ENCODE assay signal across 10 mouse cellular contexts in genomic region chr2:181706668-181707067, GRCm38 (mm10). TPM values are rescaled to one million over a fixed set of nuclear protein-coding genes. Genes with fewer than 3 reads are reported as not detected.
DNase-seq lines count a peak whose midpoint lies in the region; ATAC-seq and TF ChIP-seq lines count a peak whose summit lies in the region.
"Had no signal": no experiment of that assay in that cellular context is flagged by ENCODE, and none has a peak within 500 bp of the region (broad histone marks: within the 10 kb centered on the region; RNA-seq: fewer than 3 reads in every experiment).

No protein-coding gene starts in this region.

- DNase-seq in cerebellum, adult 2 months, result no peak
- DNase-seq in cerebellum, adult 9-11 months, result no peak
- DNase-seq in left cerebral cortex, adult 2 months (ENCODE audit: extremely low spot score in 1 of 2, low spot score in 2 of 2), result no peak
- no peak for DNase-seq in left cerebral cortex, postnatal 10 days (ENCODE audit: extremely low spot score in 1 of 2, low spot score in 2 of 2)
- DNase-seq in adipocyte (ENCODE audit: low spot score), result peak; percentile 56
- DNase-seq in natural killer cell, adult 2 months (ENCODE audit: low spot score in 2 of 2), result peak; percentile 18 to 53
- no peak for DNase-seq in cerebellum, postnatal 14 days
- DNase-seq: gastrocnemius, postnatal 10 days had no signal

- H3K4me2 ChIP-seq in neural tube, embryonic 15.5 days, result no peak overlapping the region

- H3K27me3 ChIP-seq in cerebellum, adult 2 months (ENCODE audit: control insufficient read depth, insufficient read depth, low read length), result no peaks in the 10 kb centered on the region
- H3K27me3 ChIP-seq in neural tube, embryonic 15.5 days (replicated peaks), result 0 out of 2 replicates have a peak, but pooled peaks cover 2% of the 10 kb centered on the region

- no peak overlapping the region for H3K4me3 ChIP-seq in cerebellum, adult 2 months (replicated peaks; ENCODE audit: insufficient read depth, low read depth, low read length)
- H3K4me3 ChIP-seq in left cerebral cortex, adult 2 months, result no peak overlapping the region
- no peak overlapping the region for H3K4me3 ChIP-seq in neural tube, embryonic 15.5 days (replicated peaks)

- no peaks in the 10 kb centered on the region for H3K4me1 ChIP-seq in cerebellum, adult 2 months (ENCODE audit: control insufficient read depth, insufficient read depth, low read length)
- no peaks in the 10 kb centered on the region for H3K4me1 ChIP-seq in neural tube, embryonic 15.5 days

- WGBS in cerebellum, adult 2 months, result 39% methylated on average over 4 of the region's 4 CpGs
- 34% methylated on average over 4 of the region's 4 CpGs for WGBS in neural tube, embryonic 15.5 days

- H3K9ac ChIP-seq in neural tube, embryonic 15.5 days (replicated peaks), result no peak overlapping the region

- H3K36me3 ChIP-seq in neural tube, embryonic 15.5 days, result no peaks in the 10 kb centered on the region

- TF ChIP-seq CTCF in cerebellum, adult 2 months (IDR thresholded peaks at IDR 0.05; ENCODE audit: borderline replicate concordance, insufficient read depth, low read depth, low read length), result peak; percentile 27; the same call in 1 of the 2 replicates
- peak; percentile 70 for TF ChIP-seq CTCF in left cerebral cortex, adult 2 months (IDR thresholded peaks at IDR 0.05)

- intact Hi-C loops in left cerebral cortex, adult 2 months (cut with DNase I), result loop anchor here (5.0 kb wide), 1 partner anchor 49 kb away; the partner anchor contains the start of gene Gm29797
- intact Hi-C loops in left cerebral cortex, postnatal 10 days (cut with DNase I), result no loop called here

- H3K27ac ChIP-seq in cerebellum, adult 2 months (ENCODE audit: insufficient read depth, low read length), result no peak overlapping the region
- H3K27ac ChIP-seq in left cerebral cortex, adult 2 months, result no peak overlapping the region
- no peak overlapping the region for H3K27ac ChIP-seq in neural tube, embryonic 15.5 days (replicated peaks)

- H3K9me3 ChIP-seq in neural tube, embryonic 15.5 days (replicated peaks), result no peaks in the 10 kb centered on the region

- no peak for TF ChIP-seq POLR2A in cerebellum, adult 2 months (IDR thresholded peaks at IDR 0.05; ENCODE audit: borderline replicate concordance, insufficient read depth, low read length)

- ATAC-seq in neural tube, embryonic 15.5 days (ENCODE audit: low FRiP score), result no peak

RNA-seq across cellular contexts. Expression of gene Oprl1, which starts 8.1 kb away (rescaled TPM):
- 28.6 and 35.1 TPM in 2 replicates for polyA plus RNA-seq in cerebellum, adult 2 months (2012; rRNA removed)
- 10 to 100 TPM; 48.7 to 53.2 TPM for total RNA-seq in left cerebral cortex, adult 2 months (2021)
- 10 to 100 TPM; 75.4 to 82.2 TPM for total RNA-seq in left cerebral cortex, postnatal 10 days (2021)
- polyA plus RNA-seq in neural tube, embryonic 15.5 days (2015; fragmentation: Nextera tagmentation; extraction: Ambion mirVana), result 72.5 and 87.0 TPM in 2 replicates
- total RNA-seq: gastrocnemius, postnatal 10 days had no signal

RNA-seq across cellular contexts. Expression of gene Lkaaear1, which starts 8.4 kb away (rescaled TPM):
- not detected in 2 replicates for polyA plus RNA-seq in cerebellum, adult 2 months (2012; rRNA removed)
- total RNA-seq in left cerebral cortex, adult 2 months (2021), result not detected
- total RNA-seq in left cerebral cortex, postnatal 10 days (2021), result not detected
- not detected in 2 replicates for polyA plus RNA-seq in neural tube, embryonic 15.5 days (2015; fragmentation: Nextera tagmentation; extraction: Ambion mirVana)
- total RNA-seq: gastrocnemius, postnatal 10 days; left cerebral cortex, postnatal 14 days had no signal

RNA-seq across cellular contexts. Expression of gene Rgs19, which starts 12.9 kb away (rescaled TPM):
- 29.2 and 30.6 TPM in 2 replicates for polyA plus RNA-seq in cerebellum, adult 2 months (2012; rRNA removed)
- total RNA-seq in left cerebral cortex, adult 2 months (2021), result 10 to 100 TPM; 30.6 to 33.2 TPM
- 10 to 100 TPM; 48.8 to 57.2 TPM for total RNA-seq in left cerebral cortex, postnatal 10 days (2021)
- polyA plus RNA-seq in neural tube, embryonic 15.5 days (2015; fragmentation: Nextera tagmentation; extraction: Ambion mirVana), result 66.4 and 68.1 TPM in 2 replicates

RNA-seq across cellular contexts. Expression of gene Tcea2, which starts 26.6 kb away (rescaled TPM):
- 128 and 138 TPM in 2 replicates for polyA plus RNA-seq in cerebellum, adult 2 months (2012; rRNA removed)
- 10 to 100 TPM; 65.7 to 78.1 TPM for total RNA-seq in left cerebral cortex, adult 2 months (2021)
- total RNA-seq in left cerebral cortex, postnatal 10 days (2021), result 10 to 100 TPM; 57.3 to 62.7 TPM
- polyA plus RNA-seq in neural tube, embryonic 15.5 days (2015; fragmentation: Nextera tagmentation; extraction: Ambion mirVana), result 43.2 and 44.9 TPM in 2 replicates

RNA-seq across cellular contexts. Expression of gene Sox18, which starts 35.2 kb away (rescaled TPM):
- polyA plus RNA-seq in cerebellum, adult 2 months (2012; rRNA removed), result 15.1 and 17.8 TPM in 2 replicates
- total RNA-seq in left cerebral cortex, adult 2 months (2021), result 10 to 100 TPM; 10.9 to 11.2 TPM
- 10 to 100 TPM; 13.9 to 14.7 TPM for total RNA-seq in left cerebral cortex, postnatal 10 days (2021)
- polyA plus RNA-seq in neural tube, embryonic 15.5 days (2015; fragmentation: Nextera tagmentation; extraction: Ambion mirVana), result 21.0 and 21.6 TPM in 2 replicates

Comparison
In these comparisons a context has a peak if more than half of its experiments do, and no peak if none do; other contexts are left out.
1. DNase-seq: peak in adipocyte (single experiment) and natural killer cell, adult 2 months (2 of 2); none in cerebellum, adult 2 months (0 of 2), cerebellum, adult 9-11 months (single experiment), left cerebral cortex, adult 2 months (0 of 2), left cerebral cortex, postnatal 10 days (0 of 2) and cerebellum, postnatal 14 days (0 of 2).